Mouse (Mus musculus) T-cell, adult 2 months (primary cell): Measurements from ENCODE around the gene Ccdc34.
"Not testable (repeated sequence)": the region's sequence is repeated elsewhere in the genome, so short reads cannot be mapped to it uniquely, and the experiment has no call there.

ENCODE experiments used
- DNase-seq: peaks from one replicate; pipeline ENCODE4 v3.0.0; 2022; ENCODE audit warnings: low spot score

Ccdc34 gene

GRCm38 (mm10) chr2:110077655-110078054 lies 60.0 kb downstream of the Ccdc34 start:
- DNase-seq, result no peak

GRCm38 (mm10) chr2:110080532-110080931 lies 62.9 kb downstream of the Ccdc34 start:
- no peak for DNase-seq

- DNase-seq, result no peak
Observed at GRCm38 (mm10) chr2:110082975-110083374, 65.4 kb downstream of the Ccdc34 start.

GRCm38 (mm10) chr2:110085701-110086143 lies 68.1 kb downstream of the Ccdc34 start:
- no peak for DNase-seq

- no peak for DNase-seq
Observed at GRCm38 (mm10) chr2:110114133-110114532, 96.5 kb downstream of the Ccdc34 start.

GRCm38 (mm10) chr2:110129396-110129795 lies 111.8 kb downstream of the Ccdc34 start:
- no peak for DNase-seq

- no peak for DNase-seq
Observed at GRCm38 (mm10) chr2:110131573-110131972, 114.0 kb downstream of the Ccdc34 start.

GRCm38 (mm10) chr2:110133356-110134115 lies 115.9 kb downstream of the Ccdc34 start:
- no peak for DNase-seq

- DNase-seq, result no peak
Observed at GRCm38 (mm10) chr2:110134765-110135594, 117.4 kb downstream of the Ccdc34 start.

- no peak for DNase-seq
Observed at GRCm38 (mm10) chr2:110137291-110137690, 119.7 kb downstream of the Ccdc34 start.

GRCm38 (mm10) chr2:110138096-110138495 lies 120.5 kb downstream of the Ccdc34 start:
- DNase-seq, result no peak

GRCm38 (mm10) chr2:110147980-110148379 lies 130.4 kb downstream of the Ccdc34 start:
- DNase-seq, result not testable (repeated sequence)

GRCm38 (mm10) chr2:110149246-110149645 lies 131.6 kb downstream of the Ccdc34 start:
- DNase-seq, result no peak

- no peak for DNase-seq
Observed at GRCm38 (mm10) chr2:110156321-110156720, 138.7 kb downstream of the Ccdc34 start.

- no peak for DNase-seq
Observed at GRCm38 (mm10) chr2:110165003-110165402, 147.4 kb downstream of the Ccdc34 start.

- no peak for DNase-seq
Observed at GRCm38 (mm10) chr2:110167694-110168093, 150.1 kb downstream of the Ccdc34 start.

- DNase-seq, result no peak
Observed at GRCm38 (mm10) chr2:110168361-110168760, 150.7 kb downstream of the Ccdc34 start.

GRCm38 (mm10) chr2:110172456-110172855 lies 154.8 kb downstream of the Ccdc34 start:
- no peak for DNase-seq

GRCm38 (mm10) chr2:110173818-110174247 lies 156.2 kb downstream of the Ccdc34 start:
- DNase-seq, result no peak

- DNase-seq, result no peak
Observed at GRCm38 (mm10) chr2:110176761-110177400, 159.3 kb downstream of the Ccdc34 start.

GRCm38 (mm10) chr2:110177406-110177805 lies 159.8 kb downstream of the Ccdc34 start:
- DNase-seq, result no peak

- no peak for DNase-seq
Observed at GRCm38 (mm10) chr2:110177879-110178278, 160.3 kb downstream of the Ccdc34 start.
